Mouse (Mus musculus): ENCODE results near the gene Stk32c. TPM values are rescaled to one million over a fixed set of nuclear protein-coding genes. Genes with fewer than 3 reads are reported as not detected.

The Stk32c gene
- polyA plus RNA-seq, 1 experiment from 2014 or later, result 0.10 TPM

DNA sequence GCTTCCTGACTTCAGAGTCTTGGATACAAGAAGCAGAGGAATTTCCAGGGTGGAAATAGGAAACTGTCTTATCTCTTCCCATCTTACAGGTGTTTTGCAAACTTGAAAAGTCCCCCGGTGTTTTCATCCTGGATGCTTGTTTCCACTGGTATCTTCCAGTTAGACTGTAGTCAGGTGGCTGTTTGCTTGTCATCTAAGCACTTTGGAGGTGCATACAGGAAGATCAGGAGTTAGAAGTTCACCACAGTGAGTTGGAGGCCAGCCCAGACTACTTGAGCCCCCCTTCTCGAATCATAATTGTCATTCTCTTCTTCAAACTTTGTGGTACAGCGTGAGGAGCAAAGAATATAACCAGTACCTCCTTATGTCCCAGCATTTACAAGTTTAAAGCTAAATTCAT is 1.1 kb upstream of the Stk32c start:
- H3K36me3 ChIP-seq, result no peaks in the 10 kb centered on the region
- H3K27me3 ChIP-seq (replicated peaks), result no peaks in the 10 kb centered on the region
- no peak overlapping the region for H3K4me3 ChIP-seq (replicated peaks)
- H3K9me3 ChIP-seq, result no peaks in the 10 kb centered on the region
- no peak overlapping the region for H3K27ac ChIP-seq
- H3K4me2 ChIP-seq (replicated peaks), result no peak overlapping the region
- no peak overlapping the region for H3K9ac ChIP-seq
- ATAC-seq, result no peak
- H3K4me1 ChIP-seq (replicated peaks), result peaks cover 9% of the 10 kb centered on the region; the same call in 1 of the 2 replicates
- 81% methylated on average over 3 of the region's 3 CpGs for WGBS

DNA sequence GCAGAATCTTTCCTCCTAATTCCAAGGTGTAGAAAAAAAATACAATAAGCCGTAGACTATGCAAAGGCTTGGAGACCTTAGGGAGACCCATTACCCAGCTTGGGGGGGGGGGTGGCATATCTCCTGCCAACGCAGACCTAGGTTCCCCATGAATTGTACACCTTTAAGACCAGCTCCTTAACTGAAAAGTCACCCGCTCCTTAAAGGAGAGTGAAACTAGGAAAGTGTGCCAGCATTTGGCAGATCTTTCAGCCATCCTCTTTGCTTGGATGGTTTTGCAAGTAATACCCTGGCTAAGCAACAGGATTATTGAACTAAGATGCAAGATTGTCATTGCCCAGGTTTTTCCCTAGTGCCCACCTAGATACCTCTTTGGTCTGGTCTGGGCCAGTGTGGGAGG is 644 bp upstream of the Stk32c start:
- peak overlapping the region; percentile 82 for H3K4me2 ChIP-seq (replicated peaks)
- peak overlapping the region; percentile 43; the same call in 1 of the 2 replicates for H3K9ac ChIP-seq
- no peak for ATAC-seq
- H3K4me3 ChIP-seq (replicated peaks), result peak overlapping the region; percentile 63
- WGBS, result 68% methylated on average over 3 of the region's 3 CpGs
- H3K27me3 ChIP-seq (replicated peaks), result no peaks in the 10 kb centered on the region
- H3K36me3 ChIP-seq, result no peaks in the 10 kb centered on the region
- H3K9me3 ChIP-seq, result no peaks in the 10 kb centered on the region
- peaks cover 9% of the 10 kb centered on the region; the same call in 1 of the 2 replicates for H3K4me1 ChIP-seq (replicated peaks)
- H3K27ac ChIP-seq, result no peak overlapping the region

DNA sequence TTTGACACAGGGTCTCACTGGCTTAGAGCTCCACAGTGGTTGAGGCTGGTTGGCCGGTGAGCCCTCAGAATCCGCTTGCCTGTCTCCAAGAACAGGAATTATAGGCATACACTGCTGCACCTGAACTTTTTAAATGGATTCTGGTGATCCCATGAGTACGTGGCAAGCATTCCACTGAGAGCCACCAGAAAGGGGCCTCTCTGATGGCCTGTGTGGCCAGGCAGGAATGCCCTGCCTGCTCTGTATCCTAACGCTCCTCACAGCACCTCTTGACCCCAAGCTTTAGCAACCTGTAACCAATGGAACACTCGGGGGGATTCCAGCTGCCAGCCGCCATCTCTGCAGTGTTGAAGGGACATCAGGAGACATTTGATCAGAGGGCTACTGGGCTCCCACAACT is 1.3 kb downstream of the Stk32c start:
- H3K4me3 ChIP-seq (replicated peaks), result no peak overlapping the region
- H3K4me1 ChIP-seq (replicated peaks), result peaks cover 9% of the 10 kb centered on the region; the same call in 1 of the 2 replicates
- no peak for ATAC-seq
- 86% methylated on average over 6 of the region's 6 CpGs for WGBS
- no peaks in the 10 kb centered on the region for H3K36me3 ChIP-seq
- no peak overlapping the region for H3K27ac ChIP-seq
- H3K9ac ChIP-seq, result no peak overlapping the region
- no peak overlapping the region for H3K4me2 ChIP-seq (replicated peaks)
- H3K9me3 ChIP-seq, result no peaks in the 10 kb centered on the region
- no peaks in the 10 kb centered on the region for H3K27me3 ChIP-seq (replicated peaks)

DNA sequence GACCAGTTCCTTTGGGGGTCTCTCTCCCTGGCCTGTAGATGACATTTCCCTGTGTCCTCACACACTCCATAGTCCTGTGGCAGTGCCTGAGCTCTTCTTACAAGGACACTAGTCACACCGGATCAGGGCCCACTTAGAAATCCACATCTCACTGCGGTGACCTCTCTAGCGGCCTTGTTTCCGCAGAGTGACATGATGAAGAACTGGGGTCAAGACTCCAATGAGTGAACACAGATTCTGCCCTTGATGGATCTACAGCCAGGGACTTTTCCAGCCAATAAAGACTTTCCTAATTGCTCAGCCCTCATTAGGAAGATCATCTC is 4.4 kb downstream of the Stk32c start:
- no peak overlapping the region for H3K27ac ChIP-seq
- no peaks in the 10 kb centered on the region for H3K27me3 ChIP-seq (replicated peaks)
- no peak overlapping the region for H3K9ac ChIP-seq
- H3K4me1 ChIP-seq (replicated peaks), result peaks cover 7% of the 10 kb centered on the region; the same call in 1 of the 2 replicates
- ATAC-seq, result no peak
- H3K4me2 ChIP-seq (replicated peaks), result no peak overlapping the region
- no peaks in the 10 kb centered on the region for H3K36me3 ChIP-seq
- 77% methylated on average over 4 of the region's 4 CpGs for WGBS
- H3K9me3 ChIP-seq, result no peaks in the 10 kb centered on the region
- no peak overlapping the region for H3K4me3 ChIP-seq (replicated peaks)

DNA sequence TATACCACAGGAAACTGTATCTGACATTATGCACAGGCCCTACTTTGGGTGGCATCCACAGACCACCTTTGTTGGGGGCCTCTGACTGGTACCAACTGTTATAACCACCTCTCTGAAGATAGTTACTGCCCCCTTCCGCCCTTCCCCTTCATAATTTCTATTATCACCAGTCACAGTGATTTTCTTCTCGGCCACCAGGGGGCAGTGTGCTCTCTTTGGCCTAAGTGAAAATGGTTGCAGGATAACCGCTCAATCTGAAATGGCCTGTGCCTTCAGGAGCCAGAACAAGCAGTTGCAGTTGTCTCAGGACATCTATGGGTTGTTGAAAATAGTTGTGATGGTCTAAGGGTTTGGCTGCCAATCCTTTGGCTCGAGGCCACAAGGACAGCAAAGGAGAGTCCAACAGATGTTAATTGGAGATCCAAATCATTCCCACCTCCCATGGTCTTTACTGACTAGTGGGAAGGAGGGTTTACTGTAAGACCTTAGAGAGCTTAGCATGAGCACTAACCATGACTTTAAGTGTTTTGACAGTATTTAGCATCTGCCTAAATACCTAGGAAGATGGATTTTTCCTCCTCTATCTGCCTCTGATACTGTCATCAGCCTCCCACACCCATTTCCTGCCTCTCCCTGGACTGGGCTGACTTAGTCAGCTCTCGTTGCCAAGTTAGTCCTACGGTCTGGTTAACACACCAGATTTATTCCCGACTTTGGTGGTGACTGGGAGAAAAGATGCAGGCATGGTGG is 4.9 kb downstream of the Stk32c start:
- Histone ChIP-seq H3K9me3 (no peaks in the 10 kb centered on the region), H3K9ac (no peak overlapping the region), H3K36me3 (no peaks in the 10 kb centered on the region), H3K4me3 (replicated peaks) (no peak overlapping the region), H3K27ac (no peak overlapping the region), H3K4me1 (replicated peaks) (peaks cover 4% of the 10 kb centered on the region; the same call in 1 of the 2 replicates), H3K4me2 (replicated peaks) (no peak overlapping the region), H3K27me3 (replicated peaks) (no peaks in the 10 kb centered on the region)
- ATAC-seq, result no peak
- 22% methylated on average over 7 of the region's 7 CpGs for WGBS

DNA sequence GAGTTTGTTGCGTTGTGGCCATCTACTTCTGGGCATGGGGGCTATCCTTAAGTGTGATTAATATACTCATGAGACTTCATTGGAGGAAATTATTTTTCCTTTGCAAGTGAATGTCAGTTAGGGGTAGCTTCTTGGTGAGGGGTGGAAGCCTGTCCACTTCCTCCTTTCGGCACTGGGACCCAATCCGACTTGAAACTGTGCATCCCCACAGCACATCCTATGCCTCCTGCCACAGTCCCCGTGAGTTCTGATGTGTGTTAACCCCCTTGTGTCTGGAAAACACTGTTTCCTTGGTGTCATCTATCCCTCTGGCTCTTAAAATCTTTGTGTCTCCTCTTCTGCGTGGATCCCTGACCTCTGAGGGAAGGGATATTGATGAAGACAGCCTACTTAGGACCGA is 11.9 kb downstream of the Stk32c start:
- Histone ChIP-seq H3K27me3 (replicated peaks) (peaks cover 5% of the 10 kb centered on the region; the same call in 1 of the 2 replicates), H3K4me3 (replicated peaks) (no peak overlapping the region), H3K4me2 (replicated peaks) (no peak overlapping the region), H3K9ac (no peak overlapping the region), H3K9me3 (no peaks in the 10 kb centered on the region), H3K4me1 (replicated peaks) (no peaks in the 10 kb centered on the region), H3K36me3 (no peaks in the 10 kb centered on the region), H3K27ac (no peak overlapping the region)
- no peak for ATAC-seq
- 44% methylated on average over 6 of the region's 6 CpGs for WGBS

DNA sequence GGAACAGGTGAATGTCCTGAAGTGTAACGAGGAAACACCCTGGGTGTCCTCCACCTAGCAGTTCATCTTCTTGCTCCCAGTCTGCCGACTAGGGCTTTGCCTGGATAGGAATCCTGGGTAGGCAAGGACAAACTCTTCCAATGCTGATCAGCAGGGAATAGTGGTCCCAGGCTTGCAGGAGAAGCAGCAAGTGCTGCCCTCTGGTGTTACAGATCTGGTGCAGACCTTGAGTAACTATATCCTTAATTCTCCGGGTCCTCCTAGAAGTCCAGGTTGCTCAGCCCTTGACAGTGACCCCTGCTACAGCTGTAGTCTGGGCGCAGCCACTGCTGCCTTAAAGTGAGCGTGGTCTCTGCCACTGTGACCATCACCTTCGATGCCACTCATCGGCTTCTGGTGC is 13.0 kb downstream of the Stk32c start:
- WGBS, result 30% methylated on average over 7 of the region's 7 CpGs
- ATAC-seq, result peak; percentile 39; the same call in 1 of the 2 replicates

DNA sequence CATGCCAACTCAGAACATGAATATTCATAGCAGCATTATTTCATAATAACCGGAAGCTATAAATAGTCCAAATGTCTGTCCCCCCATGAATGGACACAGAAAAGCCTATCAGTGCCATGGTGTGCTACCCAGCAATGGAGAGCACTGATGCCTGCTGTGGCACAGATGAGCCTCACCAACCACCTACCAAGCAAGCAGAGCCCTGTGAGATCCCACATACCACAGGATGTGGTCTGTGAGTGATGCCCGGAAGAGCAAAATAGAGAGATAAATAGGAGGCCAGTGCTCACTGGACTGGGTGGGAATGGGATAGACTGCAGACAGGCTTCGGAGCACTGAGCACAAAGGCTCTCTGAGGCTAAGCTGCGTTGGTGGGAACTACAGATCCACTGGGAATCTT is 16.1 kb downstream of the Stk32c start:
- Histone ChIP-seq H3K4me3 (replicated peaks) (no peak overlapping the region), H3K27me3 (replicated peaks) (peaks cover 5% of the 10 kb centered on the region), H3K9ac (no peak overlapping the region), H3K4me2 (replicated peaks) (no peak overlapping the region), H3K4me1 (replicated peaks) (no peaks in the 10 kb centered on the region), H3K27ac (no peak overlapping the region), H3K9me3 (no peaks in the 10 kb centered on the region), H3K36me3 (no peaks in the 10 kb centered on the region)
- ATAC-seq, result no peak
- 74% methylated on average over 4 of the region's 4 CpGs for WGBS

More for the DNA sequence above, 13.0 kb downstream of the Stk32c start:
- Histone ChIP-seq H3K27me3 (replicated peaks) (peaks cover 5% of the 10 kb centered on the region; the same call in 1 of the 2 replicates), H3K36me3 (no peaks in the 10 kb centered on the region), H3K9me3 (no peaks in the 10 kb centered on the region), H3K27ac (no peak overlapping the region), H3K4me1 (replicated peaks) (no peaks in the 10 kb centered on the region), H3K4me3 (replicated peaks) (no peak overlapping the region), H3K9ac (no peak overlapping the region), H3K4me2 (replicated peaks) (no peak overlapping the region)

DNA sequence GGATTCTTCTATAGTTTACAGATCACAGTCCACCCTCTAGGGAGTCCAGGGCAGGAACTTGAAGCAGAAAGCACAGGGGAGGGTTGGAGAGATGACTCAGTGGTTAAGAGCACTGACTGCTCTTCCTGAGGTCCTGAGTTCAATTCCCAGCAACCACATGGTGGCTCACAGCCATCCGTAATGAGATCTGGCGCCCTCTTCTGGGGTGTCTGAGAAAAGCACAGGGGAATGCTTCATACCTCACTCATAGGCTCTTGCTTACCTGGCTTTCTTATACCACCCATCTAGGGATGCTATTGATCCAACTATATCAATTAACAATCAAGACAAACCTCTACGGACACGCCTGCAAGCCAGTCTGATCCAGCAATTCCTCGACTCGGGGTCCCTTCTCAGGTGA is 21.5 kb downstream of the Stk32c start:
- H3K4me2 ChIP-seq (replicated peaks), result no peak overlapping the region
- peaks cover 19% of the 10 kb centered on the region for H3K27me3 ChIP-seq (replicated peaks)
- no peaks in the 10 kb centered on the region for H3K36me3 ChIP-seq
- no peak for ATAC-seq
- no peak overlapping the region for H3K27ac ChIP-seq
- H3K4me3 ChIP-seq (replicated peaks), result no peak overlapping the region
- WGBS, result 70% methylated on average over 6 of the region's 6 CpGs
- H3K4me1 ChIP-seq (replicated peaks), result peaks cover 14% of the 10 kb centered on the region
- no peak overlapping the region for H3K9ac ChIP-seq
- no peaks in the 10 kb centered on the region for H3K9me3 ChIP-seq

DNA sequence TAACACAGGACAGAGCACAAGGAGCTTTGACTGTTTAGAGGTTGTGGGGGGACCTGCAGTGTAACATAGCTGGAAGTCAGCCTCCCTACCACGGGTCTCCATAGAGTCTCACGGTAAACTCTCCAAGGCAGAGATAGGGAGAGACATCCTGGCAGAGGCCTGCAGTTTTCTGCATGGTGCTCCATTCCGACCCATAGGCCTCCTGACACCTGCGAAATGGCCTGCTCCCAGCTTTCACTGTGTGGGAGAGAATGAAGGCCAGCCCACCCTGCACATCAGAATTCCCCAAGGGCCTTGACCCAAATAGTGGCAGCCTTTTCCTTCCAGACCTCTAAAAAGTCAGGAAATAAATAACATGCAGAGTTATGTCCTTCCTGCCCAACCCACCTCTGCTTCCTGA is 22.5 kb downstream of the Stk32c start:
- Histone ChIP-seq H3K9ac (no peak overlapping the region), H3K4me1 (replicated peaks) (peaks cover 14% of the 10 kb centered on the region), H3K27ac (no peak overlapping the region), H3K9me3 (no peaks in the 10 kb centered on the region), H3K27me3 (replicated peaks) (peaks cover 27% of the 10 kb centered on the region), H3K36me3 (no peaks in the 10 kb centered on the region), H3K4me2 (replicated peaks) (no peak overlapping the region), H3K4me3 (replicated peaks) (no peak overlapping the region)
- 87% methylated on average over 4 of the region's 4 CpGs for WGBS
- ATAC-seq, result no peak

DNA sequence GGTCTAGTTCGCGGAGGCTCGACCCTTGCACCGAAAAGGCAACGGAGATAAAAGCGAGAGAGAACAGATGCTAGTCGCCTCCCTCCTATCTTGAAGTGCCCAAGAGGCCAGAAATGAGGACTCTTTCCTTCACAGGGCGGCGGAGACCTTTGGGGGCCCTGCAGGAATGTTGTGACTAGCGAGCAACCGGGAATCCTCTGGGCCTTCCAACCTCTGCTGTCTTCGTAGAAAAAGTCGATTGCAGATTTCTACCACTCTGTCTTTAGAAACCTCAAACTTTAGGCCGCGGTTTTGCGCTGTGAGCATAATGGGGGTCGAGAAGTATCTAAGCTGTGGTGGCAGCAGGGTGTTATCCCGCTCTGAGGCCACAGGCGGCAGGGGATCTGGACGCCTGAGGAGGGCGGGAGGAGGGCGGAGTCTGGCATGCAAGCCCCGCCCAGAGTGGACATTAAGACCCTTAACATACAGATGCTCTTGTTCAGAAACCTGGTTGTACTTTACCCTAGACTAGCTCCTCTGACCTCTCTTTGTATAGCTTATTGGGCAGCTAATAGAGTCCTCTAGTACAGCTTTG is 24.4 kb downstream of the Stk32c start:
- Histone ChIP-seq H3K36me3 (no peaks in the 10 kb centered on the region), H3K9me3 (no peaks in the 10 kb centered on the region), H3K27me3 (replicated peaks) (peaks cover 31% of the 10 kb centered on the region), H3K27ac (no peak overlapping the region), H3K9ac (peak overlapping the region; percentile 53; the same call in 1 of the 2 replicates), H3K4me2 (replicated peaks) (peak overlapping the region; percentile 100), H3K4me3 (replicated peaks) (peak overlapping the region; percentile 71), H3K4me1 (replicated peaks) (peaks cover 14% of the 10 kb centered on the region)
- 2% methylated on average over 23 of the region's 23 CpGs for WGBS
- ATAC-seq, result peak; percentile 77

DNA sequence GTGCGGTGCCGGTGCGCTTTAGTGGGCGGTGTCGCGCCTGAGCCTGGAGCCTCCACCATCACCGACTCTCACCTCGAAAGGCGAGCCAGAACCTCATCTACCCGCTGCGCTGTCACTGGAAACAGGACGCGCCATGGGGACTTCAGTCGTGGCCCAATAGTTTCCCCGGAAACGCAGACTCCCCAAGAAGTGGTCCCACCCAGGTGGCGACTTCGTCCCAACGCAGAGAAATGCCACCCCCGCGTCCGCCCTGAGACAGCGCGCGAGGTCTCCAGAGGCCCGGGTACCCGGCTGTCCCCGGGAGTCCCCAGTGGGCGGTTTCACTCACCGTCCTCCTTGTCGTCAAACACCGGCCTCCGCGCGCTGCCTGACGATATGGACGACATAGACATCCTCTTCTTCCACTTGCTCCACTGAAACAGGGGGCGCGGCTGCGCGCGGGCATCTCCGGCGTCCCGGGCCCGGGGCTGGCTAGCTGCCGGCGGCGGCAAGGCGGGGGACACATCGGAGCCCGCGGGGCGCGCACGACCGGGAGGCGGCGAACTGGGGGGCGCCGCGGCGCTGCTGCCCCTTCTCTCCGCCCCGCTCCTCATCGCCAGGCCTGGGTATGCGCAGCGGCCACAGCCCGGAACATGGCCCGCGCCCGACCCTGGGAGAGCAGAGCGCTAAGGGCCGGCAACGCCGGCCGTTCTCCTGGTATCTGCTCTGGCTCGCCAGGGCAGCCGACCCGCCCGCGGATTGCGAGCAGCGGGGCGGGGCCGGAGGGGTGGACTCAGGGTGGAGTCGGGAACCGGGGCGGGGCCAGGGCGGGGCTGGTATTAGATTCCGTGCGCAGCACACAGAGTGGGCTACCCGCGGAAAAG is 25.1 kb downstream of the Stk32c start:
- Histone ChIP-seq H3K4me3 (replicated peaks) (peak overlapping the region; percentile 71), H3K36me3 (no peaks in the 10 kb centered on the region), H3K9me3 (no peaks in the 10 kb centered on the region), H3K4me2 (replicated peaks) (peak overlapping the region; percentile 100), H3K4me1 (replicated peaks) (peaks cover 14% of the 10 kb centered on the region), H3K27me3 (replicated peaks) (peaks cover 31% of the 10 kb centered on the region), H3K27ac (0 out of 2 replicates have a peak overlapping the region, but pooled peaks have one; percentile 17), H3K9ac (peak overlapping the region; percentile 53)
- WGBS, result under 1% methylated on average over 93 of the region's 94 CpGs
- peak; percentile 98 for ATAC-seq
